Mouse (Mus musculus): Measurements from ENCODE around the gene Ugt2b38. TPM values are rescaled to one million over a fixed set of nuclear protein-coding genes. Genes with fewer than 3 reads are reported as not detected.
"Not testable (repeated sequence)": the region's sequence is repeated elsewhere in the genome, so short reads cannot be mapped to it uniquely, and the experiment has no call there.

The Ugt2b38 gene
- not detected for total RNA-seq (2021)

DNA sequence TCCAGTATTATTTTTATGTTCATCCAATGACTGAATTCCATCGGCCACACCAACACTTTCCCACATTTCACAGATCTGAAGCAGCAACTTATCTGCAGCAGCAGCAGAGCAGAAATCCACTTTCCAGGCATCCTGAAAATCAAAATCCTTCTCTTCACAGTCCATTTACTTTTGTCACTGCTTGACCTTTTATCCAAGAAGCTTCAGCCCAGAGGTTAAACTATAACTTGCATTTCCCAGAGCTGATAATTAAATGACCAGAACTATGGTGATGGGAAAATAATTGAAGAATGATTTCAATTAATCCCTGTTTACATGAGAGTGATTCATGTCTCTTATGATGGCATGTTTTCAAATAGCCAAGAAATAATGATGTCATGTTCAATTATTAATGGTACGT is at the start of gene Ugt2b38:
TSS of gene Ugt2b38 (minus strand) at position 163 of the 400 bp plus-strand sequence.
- DNase-seq: not testable (repeated sequence)

DNA sequence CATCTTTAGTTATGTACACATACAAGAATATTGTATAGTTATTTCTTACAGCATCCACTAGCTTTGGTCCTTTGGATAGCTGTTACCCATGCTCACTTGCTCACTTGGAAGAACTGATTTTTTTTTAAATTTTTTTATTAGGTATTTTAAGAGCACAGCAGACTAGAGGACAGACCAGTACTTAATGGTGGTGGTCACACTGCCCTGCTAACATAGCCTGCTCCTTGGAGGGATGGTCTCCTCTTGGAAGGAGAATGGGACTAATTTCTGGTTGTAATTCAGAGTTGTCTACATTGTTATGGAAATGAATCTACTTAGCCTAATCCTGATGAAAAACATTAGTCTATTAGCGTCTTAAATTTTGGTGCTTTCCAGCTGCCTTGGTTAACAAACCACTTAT is 34.8 kb upstream of the Ugt2b38 start:
- intact Hi-C loops (cut with DNase I): no loop called here
- DNase-seq: no peak

More for the DNA sequence above, at the start of gene Ugt2b38:
- intact Hi-C loops (cut with DNase I): not testable (repeated sequence)

GRCm38 (mm10) chr5:87457701-87458100 is 33.7 kb upstream of the Ugt2b38 start:
- intact Hi-C loops (cut with DNase I): no loop called here
- no peak for DNase-seq

- no peak for DNase-seq
- intact Hi-C loops (cut with DNase I): no loop called here
Observed at GRCm38 (mm10) chr5:87456216-87456850, 32.3 kb upstream of the Ugt2b38 start.

DNA sequence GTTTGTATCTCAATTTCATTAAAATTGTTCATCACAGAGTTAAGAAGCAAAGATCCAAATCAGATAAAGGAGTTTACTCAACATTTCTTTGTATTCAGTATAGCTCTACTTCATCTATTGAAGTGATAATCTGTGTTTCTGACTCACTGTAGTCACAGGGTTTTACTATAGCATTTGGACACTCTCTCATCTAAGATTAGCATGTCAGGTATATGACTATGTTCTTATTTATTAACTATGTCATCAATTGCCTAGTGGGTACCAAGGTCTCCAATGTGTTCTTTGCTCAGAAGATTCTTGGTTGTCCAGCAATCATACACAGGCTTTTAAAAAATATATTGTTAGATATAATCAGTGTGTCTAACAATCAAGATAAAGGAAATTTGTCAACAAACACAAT is 31.5 kb upstream of the Ugt2b38 start:
- DNase-seq: no peak

GRCm38 (mm10) chr5:87452514-87452913 is 28.5 kb upstream of the Ugt2b38 start:
- intact Hi-C loops (cut with DNase I): not testable (repeated sequence)

More for the DNA sequence above, 31.5 kb upstream of the Ugt2b38 start:
- intact Hi-C loops (cut with DNase I): no loop called here

DNA sequence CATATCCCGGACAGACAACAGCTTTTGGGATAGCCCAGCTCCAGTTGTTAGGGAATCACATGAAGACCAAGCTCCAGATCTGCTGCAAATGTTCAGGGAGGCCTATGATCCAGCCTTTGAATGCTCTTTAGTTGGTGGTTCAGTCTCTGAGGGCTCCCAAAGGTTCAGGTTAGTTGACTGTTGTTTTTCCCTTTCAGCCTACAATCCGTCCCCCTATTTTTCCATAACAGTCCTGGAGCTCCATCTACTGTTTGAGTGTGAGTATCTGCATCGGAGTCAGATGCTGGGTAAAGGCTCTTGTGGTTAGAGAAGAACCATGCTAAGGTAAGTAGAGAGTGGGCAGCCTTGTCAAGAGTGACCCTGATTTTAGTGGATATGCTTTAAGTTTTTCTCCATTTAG is 12.3 kb upstream of the Ugt2b38 start:
- no peak for DNase-seq
- intact Hi-C loops (cut with DNase I): no loop called here

More at GRCm38 (mm10) chr5:87452514-87452913, 28.5 kb upstream of the Ugt2b38 start:
- DNase-seq: not testable (repeated sequence)

GRCm38 (mm10) chr5:87425676-87426075 is 1.7 kb upstream of the Ugt2b38 start:
- intact Hi-C loops (cut with DNase I): no loop called here
- DNase-seq: no peak

DNA sequence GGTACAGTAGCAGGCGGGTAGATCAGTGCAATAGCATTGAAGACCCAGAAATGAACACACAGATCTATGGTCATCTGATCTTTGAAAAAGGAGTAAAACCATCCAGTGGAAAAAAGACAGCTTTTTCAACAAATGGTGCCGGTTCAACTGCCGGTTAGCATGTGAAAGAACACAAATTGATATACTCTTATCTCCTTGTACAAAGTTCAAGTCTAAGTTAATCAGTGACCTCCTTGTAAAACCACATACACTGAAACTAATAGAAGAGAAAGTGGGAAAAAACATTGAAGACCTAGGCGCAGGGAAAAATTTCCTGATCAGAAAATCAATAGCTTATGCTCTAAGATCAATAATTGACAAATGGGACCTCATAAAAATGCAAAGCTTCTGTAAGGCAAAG is 27.0 kb downstream of the Ugt2b38 start:
- DNase-seq: no peak

DNA sequence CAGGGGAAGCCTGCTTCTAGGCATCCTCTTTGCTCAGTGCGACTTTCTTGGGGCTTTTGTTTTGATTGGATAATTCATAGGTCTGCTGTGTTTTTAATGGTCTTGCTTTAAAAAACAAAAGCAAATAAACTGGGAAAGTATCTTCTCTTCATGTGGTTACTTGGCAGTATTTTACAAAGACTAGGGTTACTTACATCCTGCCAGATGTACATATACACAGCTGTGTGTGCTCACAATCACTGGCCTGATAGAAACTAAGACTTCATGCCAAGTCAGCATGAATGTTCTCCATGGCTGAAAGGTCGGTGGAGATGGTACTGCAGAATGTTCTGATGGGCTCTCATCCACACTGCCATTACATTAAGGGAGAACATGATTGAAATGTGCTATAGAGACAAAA is 33.2 kb downstream of the Ugt2b38 start:
- intact Hi-C loops (cut with DNase I): no loop called here
- no peak for DNase-seq

More for the DNA sequence above, 27.0 kb downstream of the Ugt2b38 start:
- intact Hi-C loops (cut with DNase I): no loop called here

DNA sequence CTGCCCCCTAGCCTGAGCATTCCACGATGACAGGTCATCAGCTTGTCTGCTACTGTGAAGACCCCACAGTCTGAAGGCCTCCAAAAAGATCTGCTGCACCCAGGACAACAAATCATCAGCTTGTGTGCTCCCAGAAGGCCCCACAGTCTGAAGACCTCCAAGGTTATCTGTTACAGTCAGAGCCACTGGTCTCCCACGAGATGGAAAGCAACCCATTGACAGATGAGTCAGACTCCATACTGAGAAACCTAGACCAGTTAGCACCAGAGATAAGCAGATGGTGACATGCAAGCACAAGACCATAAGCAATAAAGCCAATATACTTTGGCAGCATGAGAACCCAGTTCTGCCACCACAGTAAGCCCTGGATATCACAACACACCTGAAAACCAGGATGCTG is 43.8 kb downstream of the Ugt2b38 start:
- intact Hi-C loops (cut with DNase I): no loop called here

GRCm38 (mm10) chr5:87379825-87380224 is 44.2 kb downstream of the Ugt2b38 start:
- DNase-seq: no peak
- intact Hi-C loops (cut with DNase I): no loop called here

More for the DNA sequence above, 43.8 kb downstream of the Ugt2b38 start:
- no peak for DNase-seq

DNA sequence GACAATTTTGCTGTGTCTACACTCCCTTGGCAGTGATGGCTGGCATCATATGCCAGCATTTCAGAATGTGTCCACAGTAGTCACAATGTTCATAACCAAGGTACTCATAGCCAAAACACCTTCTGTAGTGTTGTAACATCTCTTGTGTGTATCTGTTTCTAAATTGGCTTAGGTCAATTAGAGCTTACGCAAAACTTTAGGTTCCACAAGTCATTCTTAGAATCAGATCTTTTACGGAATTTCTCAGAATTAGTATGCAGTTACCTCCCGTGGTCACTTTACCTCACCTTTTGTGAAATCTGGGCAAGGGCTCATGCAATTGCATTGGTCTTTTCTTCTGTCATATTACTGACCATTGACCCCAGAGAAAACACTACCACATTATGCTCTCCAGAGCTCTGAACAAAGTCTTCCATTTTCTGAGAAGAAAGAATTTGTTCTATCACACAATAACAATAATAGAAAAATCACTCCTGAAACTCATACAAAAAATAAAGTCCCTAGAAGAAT is 48.1 kb downstream of the Ugt2b38 start:
- intact Hi-C loops (cut with DNase I): no loop called here
- DNase-seq: no peak

DNA sequence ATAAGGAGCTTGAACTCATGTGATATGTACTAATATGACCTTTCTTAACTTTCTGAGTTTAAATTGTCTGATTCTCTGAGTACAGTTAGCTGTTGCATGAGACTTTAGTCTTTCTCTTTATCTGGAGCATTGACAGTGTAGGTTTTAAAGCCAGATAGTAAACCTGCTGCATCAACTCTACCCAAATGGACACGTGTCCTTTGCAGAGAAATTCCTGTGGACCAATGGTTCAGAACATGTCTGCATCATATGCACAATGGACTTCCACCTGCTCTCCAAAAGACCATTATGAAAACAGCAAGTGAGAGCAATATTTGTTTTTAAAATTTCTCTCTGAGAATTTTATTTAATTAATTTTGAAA is 50.5 kb downstream of the Ugt2b38 start:
- no peak for DNase-seq
- intact Hi-C loops (cut with DNase I): no loop called here

- intact Hi-C loops (cut with DNase I); DNase-seq: not testable (repeated sequence)
Observed at GRCm38 (mm10) chr5:87372788-87373501, 51.1 kb downstream of the Ugt2b38 start.

Other genes starting within 250 kb of the Ugt2b38 start
- not detected for gene Ugt2b37, start 169.4 kb downstream of the Ugt2b38 start, total RNA-seq (2021)
- gene Ugt2a3, start 87.0 kb downstream of the Ugt2b38 start, total RNA-seq (2021): not detected
- not detected for gene Ugt2a2, start 58.1 kb upstream of the Ugt2b38 start, total RNA-seq (2021)
- gene Gm43638, start 62.6 kb upstream of the Ugt2b38 start, total RNA-seq (2021): not detected
- gene Ugt2a1, start 66.7 kb upstream of the Ugt2b38 start, total RNA-seq (2021): not detected
- not detected for gene Sult1b1, start 114.0 kb upstream of the Ugt2b38 start, total RNA-seq (2021)
- not detected for gene Sult1d1, start 144.8 kb upstream of the Ugt2b38 start, total RNA-seq (2021)
- under 1 TPM in 1 of 2 experiments, not detected in 1; 0.27 TPM for gene Sult1e1, start 167.4 kb upstream of the Ugt2b38 start, total RNA-seq (2021)
- not detected for gene Csn1s1, start 242.0 kb upstream of the Ugt2b38 start, total RNA-seq (2021)